Mouse (Mus musculus): ENCODE measurements around the gene Mars. TPM values are rescaled to one million over a fixed set of nuclear protein-coding genes. Genes with fewer than 3 reads are reported as not detected.

Gene Mars
- total and polyA plus RNA-seq, 3 experiments, result 36.6 to 47.7 (median 42.6) TPM

GRCm38 (mm10) chr10:127288800-127289572, 22.6 kb downstream of the Mars start, which contains the start of gene Mbd6:
Gene Mbd6, minus strand, starts transcription at chr10:127289018.
- DNase-seq, result peak; percentile 93 to 95
- no peaks in the 10 kb centered on the region for H3K27me3 ChIP-seq (ENCODE audit: control insufficient read depth, insufficient read depth, low read length)
- no peaks in the 10 kb centered on the region for H3K79me2 ChIP-seq (replicated peaks; ENCODE audit: control insufficient read depth, insufficient read depth, low read length)
- peak; percentile 67 for TF ChIP-seq POLR2A (IDR thresholded peaks at IDR 0.05; ENCODE audit: insufficient read depth, low read depth, low read length)
- TF ChIP-seq CTCF (IDR thresholded peaks at IDR 0.05), result no peak
- peak; percentile 85 for TF ChIP-seq EP300 (IDR thresholded peaks at IDR 0.05; ENCODE audit: insufficient read depth, low read depth, low read length)
- H3K9ac ChIP-seq (ENCODE audit: low read depth, low read length), result peak within 1 kb of the TSS; percentile 83
- H3K36me3 ChIP-seq (ENCODE audit: control insufficient read depth, insufficient read depth, low read length), result peaks cover 7% of the 10 kb centered on the region
- H3K4me3 ChIP-seq, result peak within 1 kb of the TSS; percentile 87
- peaks cover 22% of the 10 kb centered on the region for H3K4me1 ChIP-seq (ENCODE audit: control insufficient read depth, insufficient read depth, low read length)
- intact Hi-C loops (cut with DNase I), result loop anchor here (1.0 kb wide), 1 partner anchor 23 kb away; the partner anchor contains the start of gene Dctn2
- under 1% methylated on average over 43 of the region's 65 CpGs for WGBS
- peak within 1 kb of the TSS; percentile 93 for H3K27ac ChIP-seq

DNA sequence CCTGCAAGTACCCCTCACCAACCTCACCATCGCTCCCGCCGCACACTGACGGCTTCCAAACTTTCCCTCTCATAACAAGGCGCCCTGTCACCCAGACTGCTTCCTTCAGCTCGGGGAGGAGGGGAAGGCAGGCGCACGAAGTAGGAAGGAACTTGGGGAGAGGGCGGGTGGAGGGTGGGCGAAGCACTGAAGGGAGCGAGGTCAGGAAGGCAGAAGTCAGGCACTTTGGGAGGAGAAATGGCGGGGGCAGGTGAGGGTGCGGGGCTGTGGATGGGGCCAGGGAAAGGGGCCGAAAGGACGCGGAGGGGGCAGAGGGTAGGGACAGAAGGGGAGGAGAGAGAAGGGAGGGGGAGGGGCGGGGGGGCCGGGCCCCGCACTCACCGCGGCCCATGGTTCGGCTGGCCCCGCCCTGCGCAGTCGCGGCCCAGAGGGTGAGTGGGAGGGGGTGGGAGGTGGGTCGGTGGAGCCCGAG, 23.2 kb downstream of the Mars start:
- Histone ChIP-seq H3K36me3 (ENCODE audit: control insufficient read depth, insufficient read depth, low read length) (peaks cover 1% of the 10 kb centered on the region), H3K27ac (peak overlapping the region; percentile 93), H3K4me1 (ENCODE audit: control insufficient read depth, insufficient read depth, low read length) (peaks cover 21% of the 10 kb centered on the region), H3K9ac (ENCODE audit: low read depth, low read length) (peak overlapping the region; percentile 83), H3K4me3 (peak overlapping the region; percentile 87), H3K79me2 (replicated peaks; ENCODE audit: control insufficient read depth, insufficient read depth, low read length) (no peaks in the 10 kb centered on the region), H3K27me3 (ENCODE audit: control insufficient read depth, insufficient read depth, low read length) (no peaks in the 10 kb centered on the region)
- DNase-seq, result no peak
- 2% methylated on average over 23 of the region's 28 CpGs for WGBS
- intact Hi-C loops (cut with DNase I), result loop anchor here (1.0 kb wide), 1 partner anchor 22 kb away; the partner anchor contains the start of gene Dctn2
- TF ChIP-seq POLR2A (IDR thresholded peaks at IDR 0.05; ENCODE audit: insufficient read depth, low read depth, low read length) (peak; percentile 45; the same call in 1 of the 2 replicates), CTCF (IDR thresholded peaks at IDR 0.05) (no peak)

GRCm38 (mm10) chr10:127287936-127288293, 23.7 kb downstream of the Mars start:
- Histone ChIP-seq H3K79me2 (replicated peaks; ENCODE audit: control insufficient read depth, insufficient read depth, low read length) (no peaks in the 10 kb centered on the region), H3K4me3 (peak overlapping the region; percentile 87), H3K4me1 (ENCODE audit: control insufficient read depth, insufficient read depth, low read length) (peaks cover 19% of the 10 kb centered on the region), H3K9ac (ENCODE audit: low read depth, low read length) (peak overlapping the region; percentile 83), H3K27ac (peak overlapping the region; percentile 93), H3K27me3 (ENCODE audit: control insufficient read depth, insufficient read depth, low read length) (no peaks in the 10 kb centered on the region), H3K36me3 (ENCODE audit: control insufficient read depth, insufficient read depth, low read length) (no peaks in the 10 kb centered on the region; the same call in 1 of the 2 replicates)
- TF ChIP-seq POLR2A (IDR thresholded peaks at IDR 0.05; ENCODE audit: insufficient read depth, low read depth, low read length) (no peak), CTCF (IDR thresholded peaks at IDR 0.05) (no peak), EP300 (IDR thresholded peaks at IDR 0.05; ENCODE audit: insufficient read depth, low read depth, low read length) (no peak)
- no peak for DNase-seq
- WGBS, result under 1% methylated on average over 3 of the region's 3 CpGs
- intact Hi-C loops (cut with DNase I), result loop anchor here (1.0 kb wide), 1 partner anchor 22 kb away; the partner anchor contains the start of gene Dctn2

- intact Hi-C loops (cut with DNase I), result no loop called here
- H3K27ac ChIP-seq, result peak overlapping the region; percentile 93
- H3K36me3 ChIP-seq (ENCODE audit: control insufficient read depth, insufficient read depth, low read length), result no peaks in the 10 kb centered on the region; the same call in 1 of the 2 replicates
- H3K4me3 ChIP-seq, result peak overlapping the region; percentile 87
- WGBS, result 48% methylated on average over 15 of the region's 15 CpGs
- peak overlapping the region; percentile 83; the same call in 1 of the 2 replicates for H3K9ac ChIP-seq (ENCODE audit: low read depth, low read length)
- DNase-seq, result no peak
- peaks cover 17% of the 10 kb centered on the region for H3K4me1 ChIP-seq (ENCODE audit: control insufficient read depth, insufficient read depth, low read length)
- TF ChIP-seq EP300 (IDR thresholded peaks at IDR 0.05; ENCODE audit: insufficient read depth, low read depth, low read length) (no peak), CTCF (IDR thresholded peaks at IDR 0.05) (no peak), POLR2A (IDR thresholded peaks at IDR 0.05; ENCODE audit: insufficient read depth, low read depth, low read length) (no peak)
- no peaks in the 10 kb centered on the region for H3K79me2 ChIP-seq (replicated peaks; ENCODE audit: control insufficient read depth, insufficient read depth, low read length)
- H3K27me3 ChIP-seq (ENCODE audit: control insufficient read depth, insufficient read depth, low read length), result no peaks in the 10 kb centered on the region
Measured at GRCm38 (mm10) chr10:127287271-127287935, 24.2 kb downstream of the Mars start.

GRCm38 (mm10) chr10:127286730-127287129, 24.9 kb downstream of the Mars start:
- Histone ChIP-seq H3K27ac (no peak overlapping the region; the same call in 1 of the 2 replicates), H3K4me3 (no peak overlapping the region), H3K36me3 (ENCODE audit: control insufficient read depth, insufficient read depth, low read length) (no peaks in the 10 kb centered on the region), H3K27me3 (ENCODE audit: control insufficient read depth, insufficient read depth, low read length) (no peaks in the 10 kb centered on the region), H3K4me1 (ENCODE audit: control insufficient read depth, insufficient read depth, low read length) (peaks cover 17% of the 10 kb centered on the region), H3K79me2 (replicated peaks; ENCODE audit: control insufficient read depth, insufficient read depth, low read length) (no peaks in the 10 kb centered on the region), H3K9ac (ENCODE audit: low read depth, low read length) (no peak overlapping the region)
- no peak for DNase-seq
- intact Hi-C loops (cut with DNase I), result no loop called here
- TF ChIP-seq CTCF (IDR thresholded peaks at IDR 0.05) (no peak), POLR2A (IDR thresholded peaks at IDR 0.05; ENCODE audit: insufficient read depth, low read depth, low read length) (no peak), EP300 (IDR thresholded peaks at IDR 0.05; ENCODE audit: insufficient read depth, low read depth, low read length) (no peak)
- WGBS, result 55% methylated on average over 7 of the region's 7 CpGs
